Comparison of ENCODE assay signal across 10 mouse cellular contexts in the genomic region with DNA sequence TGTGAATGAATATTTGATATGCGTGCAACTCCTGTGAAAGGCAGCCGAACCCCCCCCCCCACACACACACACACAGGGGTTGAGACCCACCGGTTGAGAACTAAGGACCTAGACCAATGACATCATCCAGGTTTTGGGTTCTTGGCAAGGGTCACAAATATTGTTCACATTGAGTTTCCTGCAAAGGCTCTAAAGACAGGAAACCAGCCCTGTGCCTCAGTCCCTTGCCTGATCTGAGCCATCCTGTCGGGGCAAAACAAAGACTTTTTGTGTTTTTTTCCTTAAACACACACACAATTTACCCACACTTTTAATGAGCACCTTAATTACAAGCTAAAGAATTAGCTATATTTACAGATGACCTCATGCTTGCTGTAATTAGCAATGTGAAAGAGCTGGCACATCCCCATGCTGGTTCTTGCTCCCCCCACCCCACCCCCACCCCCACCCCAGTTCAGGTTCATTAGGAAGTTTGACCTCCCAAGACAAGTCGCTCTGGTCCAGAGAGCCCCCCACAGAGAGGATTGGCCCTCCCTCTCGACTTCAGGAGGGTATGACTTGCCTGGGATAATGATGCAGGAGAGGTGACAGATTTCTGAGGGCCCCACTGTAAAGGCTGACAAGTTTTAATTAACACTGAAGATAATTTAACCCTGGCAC. TPM values are rescaled to one million over a fixed set of nuclear protein-coding genes. Genes with fewer than 3 reads are reported as not detected.
DNase-seq lines count a peak whose midpoint lies in the region; ATAC-seq and TF ChIP-seq lines count a peak whose summit lies in the region.
"Had no signal": no experiment of that assay in that cellular context is flagged by ENCODE, and none has a peak within 500 bp of the region (broad histone marks: within the 10 kb centered on the region; RNA-seq: fewer than 3 reads in every experiment).

No protein-coding gene starts in this region.

- no peak for TF ChIP-seq POLR2A in thymus, adult 2 months (IDR thresholded peaks at IDR 0.05; ENCODE audit: control insufficient read depth, extremely low read depth, insufficient read depth, low read length, poor library complexity)

- peak overlapping the region; percentile 98 for H3K27ac ChIP-seq in heart, embryonic 11.5 days (ENCODE audit: low read depth, low read length)
- H3K27ac ChIP-seq in thymus, adult 2 months (ENCODE audit: control insufficient read depth, insufficient read depth, low read length), result peak overlapping the region; percentile 33; the same call in 1 of the 2 replicates
- peak overlapping the region; percentile 83 for H3K27ac ChIP-seq in stomach, postnatal 0 days (replicated peaks)

- no peak for TF ChIP-seq CTCF in thymus, adult 2 months (IDR thresholded peaks at IDR 0.05; ENCODE audit: borderline replicate concordance, control insufficient read depth, extremely low read depth, insufficient read depth, low read length, poor library complexity)
- TF ChIP-seq CTCF in stomach, postnatal 0 days (IDR thresholded peaks at IDR 0.05; ENCODE audit: low read depth), result no peak

- H3K9ac ChIP-seq in heart, embryonic 11.5 days (ENCODE audit: low read depth, low read length), result peak overlapping the region; percentile 65
- peak overlapping the region; percentile 35; the same call in 1 of the 2 replicates for H3K9ac ChIP-seq in stomach, postnatal 0 days (ENCODE audit: low read length)

- no peaks in the 10 kb centered on the region for H3K27me3 ChIP-seq in heart, embryonic 11.5 days (ENCODE audit: control insufficient read depth, insufficient read depth, low read length)
- no peaks in the 10 kb centered on the region for H3K27me3 ChIP-seq in thymus, adult 2 months (ENCODE audit: control insufficient read depth, insufficient read depth, low read length)
- no peaks in the 10 kb centered on the region for H3K27me3 ChIP-seq in stomach, postnatal 0 days (ENCODE audit: control insufficient read depth, insufficient read depth, low read length)

- H3K4me2 ChIP-seq in heart, embryonic 11.5 days, result peak overlapping the region; percentile 45
- 0 out of 2 replicates have a peak overlapping the region, but pooled peaks have one; percentile 17 for H3K4me2 ChIP-seq in stomach, postnatal 0 days (replicated peaks; ENCODE audit: low read depth)

- peaks cover 86% of the 10 kb centered on the region for H3K4me1 ChIP-seq in heart, embryonic 11.5 days (ENCODE audit: control insufficient read depth, insufficient read depth, low read length)
- peaks cover 50% of the 10 kb centered on the region for H3K4me1 ChIP-seq in thymus, adult 2 months (replicated peaks; ENCODE audit: control insufficient read depth, insufficient read depth, low read length)
- H3K4me1 ChIP-seq in stomach, postnatal 0 days (replicated peaks; ENCODE audit: control insufficient read depth, insufficient read depth), result peaks cover 40% of the 10 kb centered on the region

- 42% methylated on average over 6 of the region's 6 CpGs for WGBS in heart, embryonic 11.5 days (ENCODE audit: insufficient replicate concordance)
- WGBS in thymus, adult 2 months, result 50% methylated on average over 6 of the region's 6 CpGs
- 45% methylated on average over 6 of the region's 6 CpGs for WGBS in stomach, postnatal 0 days

- 0 out of 2 replicates have a peak, but pooled peaks cover 2% of the 10 kb centered on the region for H3K36me3 ChIP-seq in heart, embryonic 11.5 days (ENCODE audit: control insufficient read depth, insufficient read depth, low read length)
- no peaks in the 10 kb centered on the region for H3K36me3 ChIP-seq in thymus, adult 2 months (ENCODE audit: control insufficient read depth, insufficient read depth, low read length)
- no peaks in the 10 kb centered on the region for H3K36me3 ChIP-seq in stomach, postnatal 0 days (ENCODE audit: control insufficient read depth, insufficient read depth, low read length)

- intact Hi-C loops in heart, postnatal 14 days (cut with DNase I), result no loop called here
- intact Hi-C loops in gastrocnemius, postnatal 36 days (cut with DNase I), result no loop called here

- H3K4me3 ChIP-seq in heart, embryonic 11.5 days (ENCODE audit: low read depth, low read length), result 0 out of 2 replicates have a peak overlapping the region, but pooled peaks have one; percentile 3
- H3K4me3 ChIP-seq in thymus, adult 2 months (ENCODE audit: control insufficient read depth, insufficient read depth, low read length), result no peak overlapping the region
- no peak overlapping the region for H3K4me3 ChIP-seq in stomach, postnatal 0 days (ENCODE audit: low read depth, low read length)

- no peak for DNase-seq in heart, postnatal 14 days
- DNase-seq in thymus, adult 2 months, result no peak
- no peak for DNase-seq in thymus, postnatal 10 days (ENCODE audit: low spot score in 2 of 2)
- no peak for DNase-seq in stomach, postnatal 0 days (ENCODE audit: low spot score)
- DNase-seq in gastrocnemius, postnatal 36 days, result no peak
- DNase-seq in ovary, postnatal 36 days (ENCODE audit: low spot score), result no peak
- DNase-seq: cerebellum, adult 18-20 months; right cerebral cortex, postnatal 25 days had no signal

- TF ChIP-seq EP300 in stomach, postnatal 0 days (optimal IDR thresholded peaks at IDR 0.05), result no peak

- H3K9me3 ChIP-seq in heart, embryonic 11.5 days (replicated peaks; ENCODE audit: control insufficient read depth, low read length), result no peaks in the 10 kb centered on the region
- no peaks in the 10 kb centered on the region for H3K9me3 ChIP-seq in stomach, postnatal 0 days (ENCODE audit: control insufficient read depth, low read length)

- no peak for ATAC-seq in heart, embryonic 11.5 days (replicated peaks; ENCODE audit: insufficient number of reproducible peaks, low FRiP score, low TSS enrichment)
- ATAC-seq in inflammation-experienced regulatory T-cells, adult 6 months, result peak; percentile 65
- no peak for ATAC-seq in stomach, postnatal 0 days (ENCODE audit: low FRiP score, low TSS enrichment)

RNA-seq across cellular contexts. Expression of gene Actn4, which starts 17.3 kb away (rescaled TPM):
- polyA plus RNA-seq in heart, embryonic 11.5 days (2014; fragmentation: Nextera tagmentation; extraction: Ambion mirVana), result 227 and 262 TPM in 2 replicates
- total RNA-seq in heart, postnatal 14 days (2021), result 100 to 1,000 TPM; 110 to 127 TPM
- 243 and 268 TPM in 2 replicates for polyA plus RNA-seq in thymus, adult 2 months (2012; rRNA removed)
- 100 to 1,000 TPM in 1 of 3 experiments, 10 to 100 TPM in 2; 74.2 to 145 (median 93.4) TPM for polyA plus RNA-seq in inflammation-experienced regulatory T-cells, adult 6 months (2017; shearing (Covaris generic))
- polyA plus RNA-seq in stomach, postnatal 0 days (2015; fragmentation: Nextera tagmentation; extraction: Ambion mirVana), result 216 and 227 TPM in 2 replicates
- 10 to 100 TPM; 31.6 to 35.1 TPM for total RNA-seq in gastrocnemius, postnatal 36 days (2021)

RNA-seq across cellular contexts. Expression of gene Eif3k, which starts 36.8 kb away (rescaled TPM):
- polyA plus RNA-seq in heart, embryonic 11.5 days (2014; fragmentation: Nextera tagmentation; extraction: Ambion mirVana), result 278 and 286 TPM in 2 replicates
- 100 to 1,000 TPM; 157 to 159 TPM for total RNA-seq in heart, postnatal 14 days (2021)
- polyA plus RNA-seq in thymus, adult 2 months (2012; rRNA removed), result 362 and 396 TPM in 2 replicates
- 100 to 1,000 TPM; 441 to 670 (median 588) TPM for polyA plus RNA-seq in inflammation-experienced regulatory T-cells, adult 6 months (2017; shearing (Covaris generic))
- polyA plus RNA-seq in stomach, postnatal 0 days (2015; fragmentation: Nextera tagmentation; extraction: Ambion mirVana), result 294 and 295 TPM in 2 replicates
- total RNA-seq in gastrocnemius, postnatal 36 days (2021), result 100 to 1,000 TPM; 119 to 125 TPM

RNA-seq across cellular contexts. Expression of gene Map4k1, which starts 37.0 kb away (rescaled TPM):
- 6.8 and 6.9 TPM in 2 replicates for polyA plus RNA-seq in heart, embryonic 11.5 days (2014; fragmentation: Nextera tagmentation; extraction: Ambion mirVana)
- total RNA-seq in heart, postnatal 14 days (2021), result 1 to 10 TPM in 1 of 2 experiments, under 1 TPM in 1; 0.96 to 2.4 TPM
- polyA plus RNA-seq in thymus, adult 2 months (2012; rRNA removed), result 155 and 164 TPM in 2 replicates
- 100 to 1,000 TPM in 2 of 3 experiments, 10 to 100 TPM in 1; 98.7 to 130 (median 111) TPM for polyA plus RNA-seq in inflammation-experienced regulatory T-cells, adult 6 months (2017; shearing (Covaris generic))
- polyA plus RNA-seq in stomach, postnatal 0 days (2015; fragmentation: Nextera tagmentation; extraction: Ambion mirVana), result 3.0 and 3.6 TPM in 2 replicates
- under 1 TPM; 0.27 to 0.46 TPM for total RNA-seq in gastrocnemius, postnatal 36 days (2021)

Comparison
In these comparisons a context has a peak if more than half of its experiments do, and no peak if none do; other contexts are left out.
1. H3K27ac ChIP-seq: peak in every context shown above with its lines; median percentile 98 in heart, embryonic 11.5 days; 83 in stomach, postnatal 0 days; 33 in thymus, adult 2 months.
2. RNA of gene Map4k1, which starts 37.0 kb away (polyA plus RNA-seq): 155 to 164 TPM in thymus, adult 2 months and 98.7 to 130 TPM in inflammation-experienced regulatory T-cells, adult 6 months; 6.8 to 6.9 TPM in heart, embryonic 11.5 days and 3.0 to 3.6 TPM in stomach, postnatal 0 days; every median in the first group is over 10 times any median in the second.